Mouse (Mus musculus): ENCODE measurements at regions not wholly inside any gene's neighbourhood (a gene's known extent, or its start where the extent isn't known, plus 50 kb on each side); places are given as distances from the start of the nearest gene placed in this dataset.

- Histone ChIP-seq H3K27ac (no peak overlapping the region), H3K9ac (no peak overlapping the region), H3K4me3 (no peak overlapping the region), H3K36me3 (no peaks in the 10 kb centered on the region), H3K4me1 (no peaks in the 10 kb centered on the region), H3K4me2 (no peak overlapping the region), H3K27me3 (no peaks in the 10 kb centered on the region), H3K9me3 (no peaks in the 10 kb centered on the region)
- ATAC-seq (ENCODE audit: borderline replicate concordance, extremely low read depth, low FRiP score, low TSS enrichment): no peak
- 77% methylated on average over 6 of the region's 6 CpGs for WGBS
Measured at GRCm38 (mm10) chr5:51788768-51789167, 221.2 kb upstream of the Ppargc1a start.

GRCm38 (mm10) chr5:51783523-51783922 is 216.0 kb upstream of the Ppargc1a start:
- no peak overlapping the region for H3K27ac ChIP-seq
- no peaks in the 10 kb centered on the region for H3K4me1 ChIP-seq
- ATAC-seq (ENCODE audit: borderline replicate concordance, extremely low read depth, low FRiP score, low TSS enrichment): no peak
- no peak overlapping the region for H3K9ac ChIP-seq
- no peaks in the 10 kb centered on the region for H3K9me3 ChIP-seq
- no peaks in the 10 kb centered on the region for H3K27me3 ChIP-seq
- H3K36me3 ChIP-seq: no peaks in the 10 kb centered on the region
- no peak overlapping the region for H3K4me3 ChIP-seq
- WGBS: 62% methylated on average over 5 of the region's 5 CpGs
- H3K4me2 ChIP-seq: no peak overlapping the region

- ATAC-seq (ENCODE audit: borderline replicate concordance, extremely low read depth, low FRiP score, low TSS enrichment): no peak
- Histone ChIP-seq H3K36me3 (no peaks in the 10 kb centered on the region), H3K4me3 (no peak overlapping the region), H3K27me3 (no peaks in the 10 kb centered on the region), H3K9me3 (no peaks in the 10 kb centered on the region), H3K4me2 (no peak overlapping the region), H3K9ac (no peak overlapping the region), H3K27ac (no peak overlapping the region), H3K4me1 (no peaks in the 10 kb centered on the region)
- WGBS: 84% methylated on average over 9 of the region's 9 CpGs
Measured at GRCm38 (mm10) chr5:51783099-51783498, 215.6 kb upstream of the Ppargc1a start.

GRCm38 (mm10) chr5:51775502-51776145 is 208.1 kb upstream of the Ppargc1a start:
- no peaks in the 10 kb centered on the region for H3K36me3 ChIP-seq
- no peaks in the 10 kb centered on the region for H3K9me3 ChIP-seq
- no peak for ATAC-seq (ENCODE audit: borderline replicate concordance, extremely low read depth, low FRiP score, low TSS enrichment)
- no peak overlapping the region for H3K9ac ChIP-seq
- H3K4me2 ChIP-seq: no peak overlapping the region
- WGBS: 77% methylated on average over 9 of the region's 9 CpGs
- H3K27me3 ChIP-seq: no peaks in the 10 kb centered on the region
- H3K27ac ChIP-seq: no peak overlapping the region
- no peaks in the 10 kb centered on the region for H3K4me1 ChIP-seq
- H3K4me3 ChIP-seq: no peak overlapping the region

- Histone ChIP-seq H3K9ac (no peak overlapping the region), H3K4me3 (no peak overlapping the region), H3K27me3 (no peaks in the 10 kb centered on the region), H3K4me1 (no peaks in the 10 kb centered on the region), H3K4me2 (no peak overlapping the region), H3K36me3 (no peaks in the 10 kb centered on the region), H3K27ac (no peak overlapping the region), H3K9me3 (no peaks in the 10 kb centered on the region)
- no peak for ATAC-seq (ENCODE audit: borderline replicate concordance, extremely low read depth, low FRiP score, low TSS enrichment)
- 59% methylated on average over 2 of the region's 2 CpGs for WGBS
Measured at GRCm38 (mm10) chr5:51771655-51772054, 204.1 kb upstream of the Ppargc1a start.

GRCm38 (mm10) chr5:51766111-51766510 is 198.6 kb upstream of the Ppargc1a start:
- no peak for ATAC-seq (ENCODE audit: borderline replicate concordance, extremely low read depth, low FRiP score, low TSS enrichment)

GRCm38 (mm10) chr5:51764416-51764815 is 196.9 kb upstream of the Ppargc1a start:
- WGBS: 74% methylated on average over 7 of the region's 7 CpGs
- Histone ChIP-seq H3K4me3 (no peak overlapping the region), H3K36me3 (no peaks in the 10 kb centered on the region), H3K27ac (no peak overlapping the region), H3K9ac (no peak overlapping the region), H3K9me3 (no peaks in the 10 kb centered on the region), H3K4me2 (no peak overlapping the region), H3K4me1 (no peaks in the 10 kb centered on the region), H3K27me3 (no peaks in the 10 kb centered on the region)
- no peak for ATAC-seq (ENCODE audit: borderline replicate concordance, extremely low read depth, low FRiP score, low TSS enrichment)

More at GRCm38 (mm10) chr5:51766111-51766510, 198.6 kb upstream of the Ppargc1a start:
- Histone ChIP-seq H3K9ac (no peak overlapping the region), H3K9me3 (no peaks in the 10 kb centered on the region), H3K4me2 (no peak overlapping the region), H3K4me3 (no peak overlapping the region), H3K4me1 (no peaks in the 10 kb centered on the region), H3K36me3 (no peaks in the 10 kb centered on the region), H3K27ac (no peak overlapping the region), H3K27me3 (no peaks in the 10 kb centered on the region)
- 73% methylated on average over 3 of the region's 3 CpGs for WGBS

- Histone ChIP-seq H3K9me3 (no peaks in the 10 kb centered on the region), H3K27me3 (no peaks in the 10 kb centered on the region), H3K4me1 (no peaks in the 10 kb centered on the region), H3K4me2 (no peak overlapping the region), H3K36me3 (no peaks in the 10 kb centered on the region), H3K4me3 (no peak overlapping the region), H3K27ac (no peak overlapping the region), H3K9ac (no peak overlapping the region)
- ATAC-seq (ENCODE audit: borderline replicate concordance, extremely low read depth, low FRiP score, low TSS enrichment): no peak
- 44% methylated on average over 7 of the region's 7 CpGs for WGBS
Measured at GRCm38 (mm10) chr5:51763599-51763998, 196.1 kb upstream of the Ppargc1a start.

- WGBS: 59% methylated on average over 3 of the region's 3 CpGs
- H3K27me3 ChIP-seq: no peaks in the 10 kb centered on the region
- ATAC-seq (ENCODE audit: borderline replicate concordance, extremely low read depth, low FRiP score, low TSS enrichment): no peak
- H3K9me3 ChIP-seq: no peaks in the 10 kb centered on the region
- H3K27ac ChIP-seq: no peak overlapping the region
- H3K4me3 ChIP-seq: no peak overlapping the region
- no peaks in the 10 kb centered on the region for H3K36me3 ChIP-seq
- H3K4me1 ChIP-seq: no peaks in the 10 kb centered on the region
- H3K4me2 ChIP-seq: no peak overlapping the region
- no peak overlapping the region for H3K9ac ChIP-seq
Measured at GRCm38 (mm10) chr5:51762352-51762751, 194.8 kb upstream of the Ppargc1a start.

GRCm38 (mm10) chr5:51758289-51758688 is 190.8 kb upstream of the Ppargc1a start:
- H3K4me2 ChIP-seq: no peak overlapping the region
- no peaks in the 10 kb centered on the region for H3K9me3 ChIP-seq
- WGBS: 70% methylated on average over 2 of the region's 2 CpGs
- H3K27ac ChIP-seq: no peak overlapping the region
- no peaks in the 10 kb centered on the region for H3K36me3 ChIP-seq
- no peak overlapping the region for H3K9ac ChIP-seq
- H3K4me3 ChIP-seq: no peak overlapping the region
- no peak for ATAC-seq (ENCODE audit: borderline replicate concordance, extremely low read depth, low FRiP score, low TSS enrichment)
- no peaks in the 10 kb centered on the region for H3K4me1 ChIP-seq
- H3K27me3 ChIP-seq: no peaks in the 10 kb centered on the region

- WGBS: 78% methylated on average over 2 of the region's 2 CpGs
- Histone ChIP-seq H3K4me3 (no peak overlapping the region), H3K9me3 (no peaks in the 10 kb centered on the region), H3K4me2 (no peak overlapping the region), H3K36me3 (no peaks in the 10 kb centered on the region), H3K27me3 (no peaks in the 10 kb centered on the region), H3K4me1 (no peaks in the 10 kb centered on the region), H3K9ac (no peak overlapping the region), H3K27ac (no peak overlapping the region)
- ATAC-seq (ENCODE audit: borderline replicate concordance, extremely low read depth, low FRiP score, low TSS enrichment): no peak
Measured at GRCm38 (mm10) chr5:51757864-51758263, 190.3 kb upstream of the Ppargc1a start.

GRCm38 (mm10) chr5:51752024-51752423 is 184.5 kb upstream of the Ppargc1a start:
- WGBS: 46% methylated on average over 4 of the region's 4 CpGs
- no peak for ATAC-seq (ENCODE audit: borderline replicate concordance, extremely low read depth, low FRiP score, low TSS enrichment)
- no peaks in the 10 kb centered on the region for H3K4me1 ChIP-seq

GRCm38 (mm10) chr5:51750456-51750855 is 182.9 kb upstream of the Ppargc1a start:
- no peak overlapping the region for H3K9ac ChIP-seq
- H3K4me2 ChIP-seq: no peak overlapping the region
- H3K9me3 ChIP-seq: no peaks in the 10 kb centered on the region
- no peaks in the 10 kb centered on the region for H3K4me1 ChIP-seq
- no peaks in the 10 kb centered on the region for H3K27me3 ChIP-seq
- H3K36me3 ChIP-seq: no peaks in the 10 kb centered on the region
- H3K4me3 ChIP-seq: no peak overlapping the region
- H3K27ac ChIP-seq: no peak overlapping the region
- ATAC-seq (ENCODE audit: borderline replicate concordance, extremely low read depth, low FRiP score, low TSS enrichment): no peak
- 84% methylated on average over 8 of the region's 8 CpGs for WGBS

More at GRCm38 (mm10) chr5:51752024-51752423, 184.5 kb upstream of the Ppargc1a start:
- H3K9ac ChIP-seq: no peak overlapping the region
- no peaks in the 10 kb centered on the region for H3K27me3 ChIP-seq
- no peak overlapping the region for H3K4me3 ChIP-seq
- H3K9me3 ChIP-seq: no peaks in the 10 kb centered on the region
- no peaks in the 10 kb centered on the region for H3K36me3 ChIP-seq
- H3K4me2 ChIP-seq: no peak overlapping the region
- H3K27ac ChIP-seq: no peak overlapping the region

Data from lung, embryonic 15.5 days (tissue).